Mouse (Mus musculus) cerebellum, adult 2 months (tissue): ENCODE data around the gene Cir1.

Experiments used
- CTCF ChIP-seq: fragments of 200-500 bp; IDR thresholded peaks from 2 replicates; pipeline ENCODE4 v1.5.1; 2011; ENCODE audit warnings: low read depth, mild to moderate bottlenecking, control low read depth, low read length, moderate library complexity, borderline replicate concordance; ENCODE audit not compliant: insufficient read depth
- POLR2A ChIP-seq: fragments of 200-500 bp; IDR thresholded peaks from 2 replicates; pipeline ENCODE4 v1.6.1; 2011; ENCODE audit warnings: low read length, control low read depth, borderline replicate concordance; ENCODE audit not compliant: insufficient read depth

DNA sequence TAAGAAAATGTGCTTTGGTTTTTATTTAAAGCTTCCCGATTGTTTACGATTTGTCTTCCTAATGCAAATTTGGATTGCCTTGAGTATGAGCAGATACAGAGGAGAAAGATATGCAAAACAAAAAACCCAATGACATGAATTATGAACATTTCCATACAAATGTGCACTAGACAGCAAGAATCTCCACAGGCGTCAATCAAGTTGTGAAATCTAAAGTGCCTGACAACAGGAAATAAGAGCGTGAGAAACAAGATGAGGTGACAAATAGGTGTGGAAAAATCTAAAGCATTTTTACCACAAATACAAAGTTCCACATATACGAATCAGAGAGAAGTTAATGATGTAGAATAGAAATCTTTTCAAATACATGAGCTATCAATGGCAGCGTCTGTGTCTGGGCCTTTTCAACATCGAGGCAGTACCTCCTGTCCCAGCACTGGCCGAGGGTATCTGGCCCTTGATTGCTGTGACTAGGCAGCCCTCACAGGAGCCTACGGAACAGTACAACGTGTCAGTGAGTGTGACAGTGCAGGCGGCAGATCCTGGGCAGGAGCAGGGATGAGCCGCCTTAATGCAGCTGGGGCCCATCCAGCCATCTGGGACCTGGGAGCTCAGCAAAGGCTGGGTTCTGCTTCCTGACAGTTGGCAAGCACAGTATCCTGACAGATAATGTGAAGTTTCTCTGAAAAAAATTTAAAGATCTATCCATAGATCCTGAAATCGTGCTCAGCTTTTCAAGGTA, 34.0 kb upstream of the Cir1 start:
- TF ChIP-seq POLR2A (no peak), CTCF (no peak)
